Mouse (Mus musculus): ENCODE results near the gene Ttyh3.

GRCm38 (mm10) chr5:140675079-140675478 lies 26.2 kb upstream of the Ttyh3 start:
- TF ChIP-seq GATA1 (IDR thresholded peaks at IDR 0.05; ENCODE audit: borderline replicate concordance, low read length): no peak
- no peak for TF ChIP-seq FLI1 (IDR thresholded peaks at IDR 0.05; ENCODE audit: low read length)
